Mouse (Mus musculus) embryonic stem cell, embryonic (primary cell): Measurements from ENCODE around the gene Abhd16a.

ENCODE experiments used
- CTCF ChIA-PET, 4 experiments: fragments of 300-600 bp in 2 of 4; fragments of 350-600 bp in 2 of 4; sonication (Branson Sonifier 250); formaldehyde crosslinking; loops; one replicate each; lab custom pipeline; 2022; ENCODE audit warnings: inconsistent platforms in 2 of 4; lab: Charles Lee
- POLR2A ChIA-PET, 4 experiments: fragments of 300-600 bp in 2 of 4; fragments of 350-600 bp in 2 of 4; sonication (Branson Sonifier 250); formaldehyde crosslinking; loops; one replicate each; lab custom pipeline; 2022; ENCODE audit warnings: antibody characterized with exemption in 4 of 4, inconsistent platforms in 1 of 4; lab: Charles Lee

Abhd16a gene

DNA sequence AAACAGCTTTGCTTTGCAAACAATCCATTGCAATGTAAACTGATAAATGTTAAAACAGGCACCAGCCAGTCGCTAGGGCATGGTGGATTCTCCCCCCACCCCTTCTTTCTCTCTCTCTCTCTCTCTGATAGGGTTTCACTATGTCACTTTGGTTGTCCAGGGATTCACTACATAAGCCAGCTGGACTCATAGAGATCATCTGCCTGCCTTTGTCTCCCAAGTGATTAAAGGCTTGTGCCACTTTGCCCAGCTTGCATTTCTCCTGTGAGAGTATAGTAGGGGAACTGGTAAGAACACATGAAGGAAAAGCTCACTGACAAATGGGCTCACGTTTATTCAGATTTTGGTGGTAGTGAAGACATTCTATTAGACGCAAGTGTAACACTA, 43.1 kb downstream of the Abhd16a start:
- CTCF ChIA-PET: interaction anchor here (0.6 to 1.5 kb wide), 7 partner anchors 8 to 123 kb away, joined by 3 to 8 read pairs (median 4); partner anchors contain the start of genes Csnk2b (in 2 of the 4) and Gpank1 (in 1 of the 4)
- POLR2A ChIA-PET: interaction anchor here (0.6 to 5.2 kb wide), 37 partner anchors 8 to 488 kb away, joined by 3 to 56 read pairs (median 4); partner anchors contain the start of genes Ddx39b (in 3 of the 4), Csnk2b (in 2 of the 4), Gpank1 (in 2 of the 4) and Ddah2 (in 1 of the 4)

DNA sequence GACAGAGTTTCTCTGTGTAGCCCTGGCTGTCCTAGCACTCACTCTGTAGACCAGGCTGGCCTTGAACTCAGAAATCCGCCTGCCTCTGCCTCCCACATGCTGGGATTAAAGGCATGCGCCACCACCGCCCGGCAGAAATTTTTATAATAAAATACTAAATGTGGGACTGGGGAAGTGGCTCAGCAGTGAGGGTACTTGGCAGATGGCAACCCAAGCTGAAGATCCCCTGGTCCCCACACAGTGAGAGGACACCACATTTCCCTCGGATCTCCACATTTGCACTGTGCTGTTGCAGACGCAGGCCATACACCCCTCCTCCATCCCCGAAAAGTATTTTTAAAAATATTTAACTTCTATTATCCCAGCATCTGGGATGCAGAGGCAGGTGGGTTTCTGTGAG, 44.5 kb downstream of the Abhd16a start:
- POLR2A ChIA-PET: interaction anchor here in 2 of 4 experiments (1.5 to 5.2 kb wide), 8 partner anchors 12 to 181 kb away, joined by 5 to 56 read pairs (median 25); partner anchors contain the start of genes Csnk2b (in 2 of the 2), Ddx39b (in 2 of the 2) and Gpank1 (in 2 of the 2)

DNA sequence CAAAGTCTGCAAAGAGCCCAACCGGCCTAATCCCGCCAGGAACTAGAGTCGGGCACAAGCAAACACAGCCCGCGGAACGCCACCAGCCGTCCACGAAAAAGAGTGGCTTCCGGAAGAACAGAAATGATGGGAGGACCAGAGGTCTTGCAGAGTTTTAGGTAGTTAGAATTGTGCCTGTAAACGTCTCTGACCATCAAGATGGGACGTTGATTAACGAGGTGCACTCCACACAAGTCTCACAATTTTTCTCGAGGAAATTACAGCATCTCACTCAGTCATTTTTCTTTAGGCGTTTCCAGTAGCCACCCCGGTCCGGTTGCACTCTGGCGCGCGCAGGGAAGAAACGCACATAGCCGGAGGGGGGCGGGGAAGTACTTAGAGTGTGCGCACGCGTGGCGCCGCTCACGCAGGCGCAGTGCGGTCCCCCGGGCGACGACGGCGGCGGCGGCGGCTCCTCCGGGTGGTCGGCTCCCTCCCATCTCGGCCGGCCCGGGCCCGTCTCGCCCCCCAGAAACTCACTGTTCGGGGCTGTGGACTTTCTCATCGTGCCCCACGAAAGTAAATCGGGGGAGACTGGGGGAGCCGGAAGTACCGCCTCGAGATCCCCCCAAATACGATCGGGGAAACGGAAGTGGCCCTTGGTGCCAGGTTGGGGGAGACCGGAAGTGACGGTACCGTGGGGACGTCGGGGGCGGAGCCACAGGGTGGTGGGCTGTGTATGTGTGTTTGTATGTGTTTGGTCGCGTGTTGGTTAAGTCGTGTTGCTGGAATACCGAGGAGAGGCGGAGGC, 45.9 kb downstream of the Abhd16a start, which contains the start of gene Bag6:
Gene Bag6, plus strand, starts transcription at position 378 of the 790 bp plus-strand sequence.
- POLR2A ChIA-PET: interaction anchor here in 2 of 4 experiments (0.6 to 1.5 kb wide), 7 partner anchors 9 to 752 kb away, joined by 3 to 6 read pairs (median 5); partner anchors contain the start of genes Csnk2b (in 2 of the 2), Gpank1 (in 2 of the 2), D17H6S53E (in 1 of the 2) and Ddx39b (in 1 of the 2)
- CTCF ChIA-PET: no interaction called here

More for the DNA sequence above, 44.5 kb downstream of the Abhd16a start:
- CTCF ChIA-PET: interaction anchor here in 1 of 4 experiments (0.6 kb wide), 1 partner anchor 35 kb away, joined by 3 read pairs; no protein-coding TSS in a partner anchor

DNA sequence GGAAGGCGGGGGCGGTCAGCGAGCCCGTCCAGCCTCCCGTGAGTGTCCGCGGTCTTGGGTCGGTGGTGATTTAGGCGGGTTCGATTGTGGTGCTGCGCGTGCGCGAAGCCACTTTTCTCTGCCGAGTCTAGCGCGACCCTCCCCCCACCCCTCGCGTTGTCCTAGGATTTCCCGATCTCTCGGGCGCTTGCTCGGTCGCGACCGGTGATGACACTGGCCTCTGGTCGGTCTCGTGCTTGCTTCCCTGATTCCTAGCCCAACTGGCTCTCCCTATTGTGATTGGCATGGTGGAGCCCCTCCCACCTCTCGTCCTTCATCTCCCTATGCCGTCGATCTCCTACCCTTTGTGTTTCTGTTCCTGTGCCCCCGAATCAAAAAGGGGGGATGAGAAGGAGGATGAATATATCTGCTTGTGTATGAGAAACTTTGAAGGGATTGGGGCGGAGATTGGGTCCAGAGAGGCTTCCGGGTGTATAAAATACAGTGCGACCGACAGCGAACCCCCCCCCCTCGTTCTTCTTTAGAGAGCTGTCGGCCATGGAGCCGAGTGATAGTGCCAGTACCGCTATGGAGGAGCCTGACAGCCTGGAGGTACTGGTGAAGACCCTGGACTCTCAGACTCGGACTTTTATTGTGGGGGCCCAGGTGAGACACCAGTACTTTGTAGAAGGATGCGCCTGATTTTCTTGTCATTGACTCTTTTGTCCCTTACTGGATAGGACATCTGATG, 46.7 kb downstream of the Abhd16a start:
- POLR2A ChIA-PET: interaction anchor here (0.6 to 21.3 kb wide), 16 partner anchors 9 to 183 kb away, joined by 3 to 561 read pairs (median 3); partner anchors contain the start of genes Prrc2a (in 2 of the 4), Csnk2b (in 1 of the 4), D17H6S53E (in 1 of the 4) and Ddx39b (in 1 of the 4)
- CTCF ChIA-PET: interaction anchor here in 1 of 4 experiments (0.6 kb wide), 2 partner anchors 107 to 174 kb away, joined by 3 to 4 read pairs; no protein-coding TSS in a partner anchor

DNA sequence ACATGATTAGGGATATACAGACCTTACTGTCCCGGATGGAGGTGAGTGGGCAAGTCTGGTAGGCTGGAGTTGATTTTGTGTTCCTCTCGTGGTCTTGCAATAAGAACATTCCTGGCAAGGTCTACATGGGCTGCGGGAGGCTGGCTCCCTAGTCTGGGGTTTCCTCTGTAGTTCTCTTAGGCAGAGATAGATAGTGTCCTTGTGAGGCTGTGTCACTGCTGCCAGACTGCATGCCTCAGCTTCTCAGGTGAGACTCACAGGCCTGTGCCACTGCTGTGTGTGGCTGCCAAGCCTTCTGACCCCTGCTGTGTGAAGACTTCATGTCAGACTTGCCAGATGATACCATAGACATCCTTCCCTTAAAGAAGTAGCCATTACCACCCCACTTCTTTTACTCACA, 50.2 kb downstream of the Abhd16a start:
- CTCF ChIA-PET: interaction anchor here in 1 of 4 experiments (0.6 kb wide), 1 partner anchor 51 kb away, joined by 3 read pairs; no protein-coding TSS in a partner anchor

DNA sequence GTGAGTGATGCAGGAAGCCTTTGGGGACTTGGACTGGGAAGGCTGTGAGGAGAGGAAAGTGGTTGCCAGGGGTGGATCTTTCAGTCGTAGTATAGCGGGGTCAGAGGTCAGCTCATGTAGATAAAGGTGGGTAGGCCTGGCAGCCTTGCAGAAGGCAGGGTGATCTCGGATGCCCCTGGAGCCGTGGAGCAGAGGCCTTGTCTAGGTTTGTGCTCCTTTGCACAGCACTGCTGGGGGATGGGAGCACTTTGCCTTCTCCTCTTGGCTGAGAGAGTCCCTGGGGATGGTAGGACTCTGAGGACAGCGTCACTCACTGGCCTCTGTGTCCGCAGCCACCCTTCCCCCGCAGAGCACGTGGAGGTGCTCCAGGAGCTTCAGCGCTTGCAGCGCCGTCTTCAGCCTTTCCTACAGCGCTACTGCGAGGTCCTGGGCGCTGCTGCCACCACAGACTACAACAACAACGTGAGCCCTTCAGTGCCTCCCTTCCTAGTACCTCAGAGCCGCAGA, 51.5 kb downstream of the Abhd16a start:
- CTCF ChIA-PET: interaction anchor here in 1 of 4 experiments (0.6 to 0.8 kb wide), 2 partner anchors 9 to 28 kb away, joined by 5 read pairs; partner anchors contain the start of gene Apom

More for the DNA sequence above, 50.2 kb downstream of the Abhd16a start:
- POLR2A ChIA-PET: interaction anchor here (1.0 to 21.3 kb wide), 17 partner anchors 9 to 135 kb away, joined by 3 to 561 read pairs (median 7); partner anchors contain the start of genes Csnk2b (in 2 of the 4), D17H6S53E (in 2 of the 4), Gpank1 (in 2 of the 4) and Prrc2a (in 2 of the 4)

DNA sequence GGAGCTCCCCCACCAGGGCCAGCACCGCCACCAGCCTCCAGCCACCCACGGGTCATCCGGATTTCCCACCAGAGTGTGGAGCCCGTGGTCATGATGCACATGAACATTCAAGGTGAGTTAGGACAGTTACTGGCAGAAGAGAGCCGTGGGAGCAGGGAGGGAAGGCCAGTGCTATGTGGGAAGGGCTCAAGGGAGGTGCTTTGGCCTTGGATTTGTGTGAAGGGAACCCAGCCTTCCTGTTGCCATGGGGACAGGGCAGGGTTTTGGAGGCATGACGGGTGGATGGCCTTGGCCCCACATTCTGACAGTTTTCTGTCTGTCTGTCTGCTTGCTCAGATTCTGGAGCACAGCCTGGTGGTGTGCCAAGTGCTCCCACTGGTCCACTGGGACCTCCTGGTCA, 52.9 kb downstream of the Abhd16a start:
- ChIA-PET POLR2A (interaction anchor here in 2 of 4 experiments (0.6 to 21.3 kb wide), 16 partner anchors 10 to 189 kb away, joined by 3 to 561 read pairs (median 6); partner anchors contain the start of genes Apom (in 2 of the 2), Csnk2b (in 2 of the 2), D17H6S53E (in 2 of the 2) and Ddx39b (in 2 of the 2)), CTCF (interaction anchor here in 1 of 4 experiments (1.3 kb wide), 1 partner anchor 27 kb away, joined by 5 read pairs; no protein-coding TSS in a partner anchor)

More for the DNA sequence above, 51.5 kb downstream of the Abhd16a start:
- POLR2A ChIA-PET: interaction anchor here in 3 of 4 experiments (0.6 to 21.3 kb wide), 11 partner anchors 9 to 103 kb away, joined by 3 to 561 read pairs (median 4); partner anchors contain the start of genes D17H6S53E (in 2 of the 3), Prrc2a (in 2 of the 3), Apom (in 1 of the 3) and Csnk2b (in 1 of the 3)

DNA sequence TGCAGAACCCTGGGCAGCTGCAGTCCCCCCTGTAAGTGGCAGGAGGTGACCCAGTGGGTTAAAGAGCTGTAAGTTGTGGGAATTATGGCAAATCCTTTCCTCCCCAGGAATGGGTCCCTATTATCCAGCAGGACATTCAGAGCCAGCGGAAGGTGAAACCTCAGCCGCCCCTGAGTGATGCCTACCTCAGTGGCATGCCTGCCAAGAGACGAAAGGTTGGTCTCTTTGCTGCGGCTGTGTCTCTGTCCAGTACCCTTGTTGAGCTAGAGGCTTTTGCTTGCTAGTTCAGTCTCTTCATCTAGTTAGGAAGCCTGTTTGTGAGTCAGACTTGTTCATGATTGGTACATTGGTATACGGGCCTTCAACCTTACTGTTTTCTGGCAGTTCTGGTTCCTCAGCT, 57.1 kb downstream of the Abhd16a start:
- POLR2A ChIA-PET: interaction anchor here (0.5 to 24.1 kb wide), 35 partner anchors 0 to 196 kb away, joined by 3 to 561 read pairs (median 6); partner anchors contain the start of genes Apom (in 3 of the 4), Prrc2a (in 3 of the 4), D17H6S53E (in 2 of the 4) and Csnk2b (in 1 of the 4)
- CTCF ChIA-PET: interaction anchor here in 1 of 4 experiments (0.6 to 0.8 kb wide), 2 partner anchors 23 to 156 kb away, joined by 3 read pairs; no protein-coding TSS in a partner anchor

DNA sequence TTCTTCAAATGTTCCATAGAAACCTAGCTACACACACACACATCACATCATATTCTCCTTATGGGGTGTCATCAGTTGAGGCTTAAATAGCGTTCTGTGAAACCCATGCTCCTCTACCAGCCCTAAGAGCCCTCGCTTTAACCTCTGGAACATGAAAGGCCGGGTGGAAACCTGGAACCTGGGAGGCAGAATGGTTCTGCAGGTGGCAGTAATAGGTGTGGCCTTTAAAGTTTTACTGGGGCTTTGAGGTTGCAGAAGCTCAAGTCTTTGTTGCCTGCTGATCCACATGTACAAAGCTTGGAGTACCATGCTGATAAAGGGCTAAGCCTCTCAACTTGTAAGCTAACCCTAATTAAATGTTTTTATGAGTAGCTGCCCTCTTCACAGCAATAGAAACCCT, 58.3 kb downstream of the Abhd16a start:
- CTCF ChIA-PET: interaction anchor here in 1 of 4 experiments (0.6 to 0.9 kb wide), 2 partner anchors 21 to 111 kb away, joined by 4 read pairs; no protein-coding TSS in a partner anchor
- POLR2A ChIA-PET: interaction anchor here (0.6 to 24.1 kb wide), 41 partner anchors 1 to 197 kb away, joined by 3 to 561 read pairs (median 7); partner anchors contain the start of genes D17H6S53E (in 4 of the 4), Ddx39b (in 3 of the 4), Prrc2a (in 3 of the 4) and Apom (in 2 of the 4)

DNA sequence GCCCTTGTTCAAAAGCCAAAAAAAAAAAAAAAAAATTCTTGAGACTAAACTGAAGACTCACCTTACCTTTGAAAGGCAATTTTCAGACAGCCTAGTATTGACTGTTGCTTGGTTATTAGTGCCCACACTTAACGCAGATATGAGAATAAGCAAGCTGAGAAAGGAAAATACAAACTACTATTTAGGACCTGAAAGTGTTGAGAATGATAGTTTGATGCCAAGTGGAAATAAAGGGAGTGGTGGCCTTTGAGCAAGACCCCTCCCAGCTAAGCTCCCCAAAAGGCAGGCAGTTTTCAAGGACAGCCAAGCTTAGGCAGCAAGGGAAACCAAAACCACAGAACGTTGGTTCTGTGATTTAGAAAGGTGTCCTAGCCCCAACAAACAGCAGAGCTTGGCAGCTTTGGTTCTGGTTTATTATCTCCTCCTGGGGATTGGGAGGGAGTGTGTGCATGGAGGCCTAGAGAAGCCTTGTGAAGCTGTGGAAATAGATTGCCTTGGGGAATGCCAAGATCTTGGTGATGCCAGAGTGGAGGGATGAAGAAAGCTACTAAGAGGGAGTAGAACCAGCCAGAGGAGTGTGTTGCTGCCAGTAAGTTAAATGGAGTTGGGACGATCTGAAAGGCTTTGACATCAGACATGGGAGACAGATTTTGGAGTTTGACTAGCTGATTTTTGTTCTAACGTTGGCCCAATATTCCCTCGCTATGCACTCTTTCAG, 59.0 kb downstream of the Abhd16a start:
- CTCF ChIA-PET: interaction anchor here in 1 of 4 experiments (0.6 to 1.2 kb wide), 3 partner anchors 19 to 111 kb away, joined by 3 to 4 read pairs (median 4); no protein-coding TSS in a partner anchor
- POLR2A ChIA-PET: interaction anchor here (0.6 to 24.1 kb wide), 43 partner anchors 2 to 555 kb away, joined by 3 to 561 read pairs (median 5); partner anchors contain the start of genes D17H6S53E (in 3 of the 4), Ddx39b (in 3 of the 4), Apom (in 2 of the 4) and Csnk2b (in 2 of the 4)

DNA sequence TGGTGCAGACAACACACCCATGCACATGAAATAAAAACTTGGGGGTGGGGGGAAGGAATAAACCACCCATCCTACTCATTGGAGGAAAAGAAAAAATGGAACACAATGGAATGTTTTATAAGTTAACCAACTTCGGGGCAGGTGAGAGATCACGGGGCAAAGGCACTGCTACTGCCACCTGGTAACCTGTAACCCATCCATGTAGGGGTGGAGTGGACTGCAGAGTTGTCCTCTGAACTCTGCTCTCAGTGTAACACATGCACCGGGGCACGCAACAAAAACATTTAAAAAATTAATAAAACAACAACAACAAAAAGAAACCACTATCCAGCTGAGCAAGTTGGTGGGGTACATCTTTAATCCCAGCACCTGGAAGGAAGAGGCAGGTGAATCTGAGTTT, 63.1 kb downstream of the Abhd16a start:
- POLR2A ChIA-PET: interaction anchor here (0.8 to 24.9 kb wide), 11 partner anchors 5 to 104 kb away, joined by 3 to 561 read pairs (median 5); partner anchors contain the start of genes Ddx39b (in 2 of the 4) and Prrc2a (in 1 of the 4)
- CTCF ChIA-PET: interaction anchor here in 2 of 4 experiments (1.0 kb wide), 2 partner anchors 16 to 17 kb away, joined by 3 read pairs; no protein-coding TSS in a partner anchor
